Mouse (Mus musculus): Measurements from ENCODE around the gene Cx3cr1.

- no peak for TF ChIP-seq CTCF (IDR thresholded peaks at IDR 0.05; ENCODE audit: borderline replicate concordance, control insufficient read depth, extremely low read depth, insufficient read depth, low read length, poor library complexity)
- no peak for TF ChIP-seq POLR2A (IDR thresholded peaks at IDR 0.05; ENCODE audit: control insufficient read depth, extremely low read depth, insufficient read depth, low read length, poor library complexity)
Observed at GRCm38 (mm10) chr9:120001945-120002725, 67.5 kb downstream of the Cx3cr1 start.
